Mouse (Mus musculus): Measurements from ENCODE around the gene Srprb. TPM values are rescaled to one million over a fixed set of nuclear protein-coding genes. Genes with fewer than 3 reads are reported as not detected.

Gene Srprb
- total RNA-seq, 2 experiments from 2014 or later = 18.1 to 18.5 TPM

DNA sequence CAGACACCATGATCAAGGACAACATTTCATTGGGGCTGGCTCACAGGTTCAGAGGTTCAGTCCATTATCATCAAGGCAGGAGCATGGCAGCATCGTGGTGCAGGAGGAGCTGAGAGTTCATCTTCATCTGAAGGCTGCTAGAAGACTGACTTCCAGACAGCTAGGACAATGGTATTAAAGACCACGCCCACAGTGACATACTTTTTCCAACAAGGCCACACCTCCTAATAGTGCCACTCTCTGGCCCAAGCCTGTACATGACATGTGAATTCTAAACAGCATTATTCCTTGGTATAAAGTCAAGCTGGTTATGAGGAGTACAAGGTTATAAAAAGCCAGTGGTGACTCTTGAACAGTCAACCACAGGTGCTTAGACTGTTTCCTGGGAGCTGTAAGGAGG is 47.4 kb downstream of the Srprb start:
- no peak for DNase-seq (ENCODE audit: low spot score in 2 of 2)
- intact Hi-C loops (cut with DNase I) = no loop called here

DNA sequence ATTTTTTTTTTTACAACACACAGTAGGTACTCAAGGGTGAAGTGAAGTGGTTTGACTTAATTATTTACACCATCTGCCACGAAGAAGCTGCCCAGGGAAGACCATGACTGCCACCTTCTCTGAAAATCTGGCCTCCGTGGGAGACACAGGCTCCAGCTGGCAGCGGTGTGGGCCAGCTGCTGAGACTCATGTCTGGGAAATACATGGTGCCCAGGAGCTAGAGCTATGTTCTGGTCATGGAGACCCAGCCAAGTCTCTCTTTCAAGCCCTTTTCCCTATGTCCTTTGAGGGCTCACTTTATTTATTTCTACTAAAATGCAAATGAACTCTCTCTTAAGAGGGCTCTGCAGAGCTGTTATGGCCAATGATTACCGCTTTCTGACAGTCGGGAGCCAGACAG is 48.7 kb downstream of the Srprb start:
- intact Hi-C loops (cut with DNase I) = no loop called here

DNA sequence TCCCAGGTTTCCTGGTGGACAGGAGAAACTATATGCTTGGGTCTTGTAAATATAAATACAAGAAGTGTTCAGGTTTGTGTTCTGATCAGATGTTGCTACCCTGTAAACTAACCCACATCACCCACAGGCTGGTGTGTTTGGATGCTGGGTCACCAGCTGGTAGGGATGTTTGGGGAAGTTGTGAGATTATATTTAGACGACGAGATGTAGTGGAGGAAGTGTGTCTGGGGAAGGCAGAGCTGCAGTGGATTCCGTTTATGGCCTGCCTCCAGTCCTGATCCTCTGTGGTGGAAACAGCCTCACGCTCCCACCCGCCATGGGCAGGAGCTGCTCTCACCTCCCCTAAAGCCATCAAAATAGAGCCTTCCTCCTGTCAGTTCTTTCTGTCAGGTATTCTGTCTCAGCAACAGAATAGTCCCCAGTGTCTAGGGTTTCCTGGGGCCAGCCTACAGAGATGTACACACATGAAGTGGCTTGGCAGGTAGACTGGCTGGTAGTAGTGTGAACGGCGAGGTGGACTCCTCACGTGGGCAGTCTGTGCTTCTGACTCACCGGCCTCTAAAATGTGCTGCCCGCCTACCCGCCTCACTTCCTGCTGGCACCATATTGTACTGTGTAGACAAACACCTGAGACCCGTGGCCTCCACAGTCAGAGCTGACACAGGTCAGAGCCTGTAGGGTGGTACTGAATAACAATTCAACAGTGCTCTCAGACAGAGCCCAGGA is 52.7 kb downstream of the Srprb start:
- intact Hi-C loops (cut with DNase I) = no loop called here
- no peak for DNase-seq (ENCODE audit: low spot score in 2 of 2)

More for the DNA sequence above, 48.7 kb downstream of the Srprb start:
- no peak for DNase-seq (ENCODE audit: low spot score in 2 of 2)

DNA sequence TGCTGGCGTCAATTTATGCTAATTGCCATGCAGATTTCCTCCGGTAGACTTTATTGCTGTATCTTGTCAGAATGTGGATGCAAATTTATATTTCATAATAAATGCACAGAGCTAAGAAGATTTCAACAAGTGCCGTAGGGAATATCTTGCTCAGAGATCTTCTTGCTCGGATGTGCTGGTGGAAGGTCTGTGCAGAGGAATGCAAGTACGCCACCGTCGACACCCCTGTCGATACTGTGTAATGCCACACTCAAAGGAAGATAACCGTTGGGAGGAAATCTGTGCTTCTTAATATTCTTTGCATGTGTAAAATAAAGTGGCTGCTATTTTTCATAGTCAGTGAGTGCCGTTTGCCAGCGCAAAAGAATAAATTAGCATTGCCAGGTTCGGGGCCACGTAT is 54.8 kb downstream of the Srprb start:
- intact Hi-C loops (cut with DNase I) = no loop called here
- no peak for DNase-seq (ENCODE audit: low spot score in 2 of 2)

DNA sequence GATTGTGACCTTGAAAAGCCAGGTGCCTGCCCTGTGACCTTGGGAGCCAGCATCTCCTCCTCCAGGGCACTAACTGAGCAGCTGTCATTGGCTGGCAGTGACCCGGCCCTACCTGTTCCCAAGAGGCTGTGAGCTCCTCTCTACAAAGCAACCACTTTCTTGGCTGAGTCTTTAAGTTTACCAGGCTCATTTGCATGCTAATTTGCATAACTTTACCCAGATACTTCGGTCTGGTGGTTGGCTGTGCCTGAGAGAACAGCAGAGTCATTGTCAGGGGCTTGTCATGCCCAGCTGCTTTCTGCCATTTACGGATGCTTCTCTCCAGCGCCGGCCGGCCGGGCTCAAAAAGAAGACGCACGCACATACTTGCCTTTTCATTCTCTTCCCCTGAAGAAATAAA is 55.2 kb downstream of the Srprb start:
- peak in 1 of 2 experiments; percentile 50 for DNase-seq (ENCODE audit: low spot score in 2 of 2)
- intact Hi-C loops (cut with DNase I) = no loop called here

DNA sequence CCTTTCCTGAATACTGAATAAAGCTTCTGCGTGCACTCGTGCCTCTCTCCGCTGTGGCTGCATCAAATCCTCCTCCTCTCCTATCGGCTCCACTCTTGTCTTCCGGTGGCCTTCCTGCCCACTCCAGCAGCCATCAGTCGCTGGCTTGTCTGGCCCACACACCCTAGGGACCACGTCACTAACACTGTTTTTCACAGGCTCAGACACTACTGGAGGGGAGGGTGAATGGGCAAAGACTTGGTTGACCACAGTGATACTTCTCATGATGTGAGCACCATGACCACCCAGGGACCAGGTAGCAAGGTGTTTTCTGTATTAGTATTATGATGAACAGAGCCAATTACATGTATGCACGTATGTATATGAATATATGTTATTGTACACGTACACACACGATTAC is 55.7 kb downstream of the Srprb start:
- intact Hi-C loops (cut with DNase I) = no loop called here
- no peak for DNase-seq (ENCODE audit: low spot score in 2 of 2)

DNA sequence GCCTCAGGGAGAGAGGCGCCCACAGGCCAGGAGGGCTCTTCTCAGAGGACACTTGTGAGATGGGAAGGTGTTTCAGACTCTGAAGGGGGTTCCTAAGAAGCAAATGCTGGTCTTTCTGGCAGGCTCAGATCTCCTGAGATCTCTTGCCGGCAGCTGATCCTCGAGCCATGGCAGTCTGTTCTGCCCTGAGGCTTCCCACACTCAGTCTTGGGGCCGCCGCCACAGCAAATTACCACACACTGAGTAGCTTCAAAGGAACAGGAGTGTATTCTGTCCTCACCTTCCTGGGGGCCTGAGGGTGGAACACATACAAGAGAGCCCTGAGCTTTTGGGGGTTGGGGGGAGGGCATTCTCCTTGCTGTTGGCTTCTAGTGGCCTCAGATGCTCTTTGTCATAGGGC is 56.6 kb downstream of the Srprb start:
- intact Hi-C loops (cut with DNase I) = no loop called here
- DNase-seq (ENCODE audit: low spot score in 2 of 2) = no peak

DNA sequence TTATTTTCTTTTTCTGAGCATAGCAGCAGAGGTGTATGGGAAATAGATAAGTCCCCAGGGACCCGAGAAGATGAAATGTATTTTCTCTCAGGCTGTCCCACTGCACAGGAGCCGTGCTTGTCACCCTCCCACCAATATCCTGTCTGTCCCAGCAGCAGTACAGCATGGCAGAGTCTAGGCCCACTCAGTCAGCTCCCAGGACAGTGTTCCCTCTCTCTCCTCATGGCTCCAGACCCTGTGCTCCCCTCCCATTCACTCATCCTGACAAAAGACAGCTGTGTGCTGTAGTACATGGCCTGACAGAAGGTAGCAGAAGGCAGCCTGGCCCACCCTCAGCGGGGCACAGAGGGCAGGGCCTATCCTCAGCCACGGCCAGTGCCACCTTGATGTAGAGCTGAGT is 58.1 kb downstream of the Srprb start:
- no peak for DNase-seq (ENCODE audit: low spot score in 2 of 2)
- intact Hi-C loops (cut with DNase I) = no loop called here

DNA sequence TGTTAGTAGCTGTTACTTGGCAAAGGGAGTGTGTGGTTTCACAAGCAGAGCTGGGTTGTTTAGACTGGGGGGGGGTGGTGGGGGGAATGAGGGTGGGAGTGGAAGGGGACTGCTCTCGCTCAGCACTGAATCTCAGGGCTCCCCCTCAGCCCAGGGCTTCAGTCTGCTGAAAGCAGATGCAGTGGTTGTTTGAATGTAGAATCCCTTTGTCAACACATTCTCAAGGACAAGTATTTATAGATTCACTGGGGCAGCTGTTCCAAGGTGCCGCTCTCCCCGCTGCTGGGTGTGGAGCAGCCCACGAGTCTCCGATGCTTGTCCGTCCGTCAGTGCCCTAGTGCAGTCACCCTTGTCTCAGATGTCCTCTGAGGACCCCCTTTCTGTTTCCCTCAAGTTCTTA is 60.7 kb downstream of the Srprb start:
- no peak for DNase-seq (ENCODE audit: low spot score in 2 of 2)
- intact Hi-C loops (cut with DNase I) = no loop called here

DNA sequence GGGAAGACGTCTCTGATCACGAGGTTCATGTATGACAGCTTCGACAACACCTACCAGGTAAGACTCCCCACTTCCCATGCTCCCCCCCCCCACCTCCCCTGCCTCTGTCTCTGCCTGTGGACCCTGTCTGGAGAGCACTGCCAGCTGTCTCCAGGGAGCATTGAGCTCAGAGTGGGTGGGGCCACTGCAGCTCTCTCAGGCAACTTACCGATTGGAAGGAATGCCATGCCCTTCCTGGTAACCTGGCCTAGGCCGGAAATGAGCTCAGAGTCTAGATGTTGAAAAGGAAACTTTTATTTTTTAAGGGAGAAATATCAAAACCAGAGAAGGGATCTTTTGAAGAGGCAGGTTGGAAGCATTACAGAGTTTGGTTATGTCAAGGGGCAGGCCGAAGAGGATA is 61.6 kb downstream of the Srprb start:
- intact Hi-C loops (cut with DNase I) = no loop called here
- DNase-seq (ENCODE audit: low spot score in 2 of 2) = no peak

DNA sequence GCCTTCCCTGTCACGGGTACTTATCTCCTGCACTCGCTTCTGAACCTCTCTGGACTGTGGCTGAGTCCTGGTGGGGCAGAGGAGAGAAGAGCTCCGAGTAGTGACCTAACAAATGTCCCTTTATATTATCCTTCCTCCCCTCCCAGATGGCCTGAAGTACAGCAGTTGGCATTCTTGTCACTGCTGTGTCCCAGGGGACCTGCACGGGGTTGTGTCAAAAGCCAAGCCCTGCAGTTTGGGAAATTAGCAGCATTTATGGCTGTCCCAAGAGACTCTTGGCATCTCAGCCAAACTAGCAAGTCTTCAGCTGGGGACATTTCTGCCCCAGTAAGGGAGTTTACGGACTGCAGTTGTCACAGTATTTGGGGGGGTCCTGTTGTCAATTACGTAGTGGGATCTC is 62.5 kb downstream of the Srprb start:
- no peak for DNase-seq (ENCODE audit: low spot score in 2 of 2)
- intact Hi-C loops (cut with DNase I) = no loop called here

Other genes starting within 250 kb of the Srprb start
- gene Slco2a1, start 213.4 kb downstream of the Srprb start, total RNA-seq (2021) = 1 to 10 TPM; 1.5 to 2.3 TPM
- 100 to 1,000 TPM; 657 to 676 TPM for gene Rab6b, start 90.3 kb downstream of the Srprb start, total RNA-seq (2021)
- 1 to 10 TPM; 7.5 to 9.1 TPM for gene Gm20425, start 28.2 kb upstream of the Srprb start, total RNA-seq (2021)
- gene Trf, start 28.3 kb upstream of the Srprb start, total RNA-seq (2021) = 10 to 100 TPM; 34.5 to 56.6 TPM
- gene 1300017J02Rik, start 102.9 kb upstream of the Srprb start, total RNA-seq (2021) = 1 to 10 TPM in 1 of 2 experiments, not detected in 1; 1.1 TPM
- 10 to 100 TPM; 18.7 to 18.8 TPM for gene Topbp1, start 103.1 kb upstream of the Srprb start, total RNA-seq (2021)
- 10 to 100 TPM; 85.8 to 93.4 TPM for gene Cdv3, start 163.7 kb upstream of the Srprb start, total RNA-seq (2021)

All from left cerebral cortex, postnatal 14 days (tissue).